Mouse (Mus musculus): ENCODE measurements around the gene Grin3b.

Grin3b gene

DNA sequence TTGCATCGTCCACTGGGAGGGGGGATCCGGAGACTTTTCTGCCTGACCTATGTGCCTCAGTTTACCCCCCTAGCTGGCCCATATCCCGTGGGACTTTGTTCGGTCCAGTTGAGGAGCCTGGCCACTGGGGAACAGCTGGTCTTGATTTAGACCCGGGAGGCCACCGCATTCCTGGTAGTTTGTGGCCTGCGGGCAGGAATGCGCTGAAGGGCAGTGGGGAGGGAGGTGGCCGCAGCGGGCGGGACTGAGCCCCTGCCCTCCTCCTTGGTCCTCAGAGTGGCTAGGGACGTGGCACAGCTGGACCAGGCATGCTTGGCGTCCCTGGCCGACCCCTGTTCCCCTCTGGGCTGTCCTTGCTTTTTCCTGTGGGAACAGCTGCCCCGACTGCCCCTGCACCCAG lies 19.4 kb downstream of the Grin3b start:
- no peak for DNase-seq

DNA sequence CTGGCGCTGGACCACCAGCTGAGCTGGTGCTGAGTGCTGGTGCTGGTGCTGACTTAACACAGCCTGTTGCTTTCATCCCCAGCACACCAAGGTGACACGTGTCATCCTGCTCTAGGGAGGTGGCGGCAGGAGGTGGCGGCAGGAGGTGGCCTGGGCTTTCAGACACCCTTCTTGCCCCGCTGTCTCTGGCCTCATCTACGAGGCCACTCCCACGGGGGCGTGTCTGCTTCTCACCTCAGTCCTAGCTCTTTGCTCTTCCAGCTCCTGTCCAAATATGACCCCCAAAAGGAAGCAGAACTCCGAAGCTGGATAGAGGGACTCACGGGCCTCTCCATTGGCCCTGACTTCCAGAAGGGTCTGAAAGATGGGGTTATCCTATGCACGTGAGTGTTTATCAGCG lies 20.6 kb downstream of the Grin3b start:
- DNase-seq: no peak

DNA sequence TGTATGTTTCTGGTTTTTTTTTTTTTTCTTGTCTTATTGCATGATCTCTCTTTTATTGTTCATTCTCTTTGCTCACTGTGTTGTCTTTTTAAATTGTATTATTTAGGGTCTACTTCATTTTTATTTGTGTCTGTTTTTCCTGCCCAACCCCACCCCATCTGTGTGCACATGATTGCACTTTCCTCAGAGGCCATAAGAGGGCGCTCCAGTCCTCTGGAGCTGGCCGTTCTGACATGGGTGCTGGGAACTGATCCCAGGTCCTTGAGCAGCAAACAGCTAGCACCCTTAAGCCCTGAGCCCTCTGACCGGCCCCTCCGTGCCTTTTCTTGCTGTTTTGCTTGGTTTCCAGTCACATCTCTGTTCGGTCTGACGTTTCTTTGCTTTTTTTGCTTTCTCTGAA lies 21.0 kb downstream of the Grin3b start:
- DNase-seq: no peak

DNA sequence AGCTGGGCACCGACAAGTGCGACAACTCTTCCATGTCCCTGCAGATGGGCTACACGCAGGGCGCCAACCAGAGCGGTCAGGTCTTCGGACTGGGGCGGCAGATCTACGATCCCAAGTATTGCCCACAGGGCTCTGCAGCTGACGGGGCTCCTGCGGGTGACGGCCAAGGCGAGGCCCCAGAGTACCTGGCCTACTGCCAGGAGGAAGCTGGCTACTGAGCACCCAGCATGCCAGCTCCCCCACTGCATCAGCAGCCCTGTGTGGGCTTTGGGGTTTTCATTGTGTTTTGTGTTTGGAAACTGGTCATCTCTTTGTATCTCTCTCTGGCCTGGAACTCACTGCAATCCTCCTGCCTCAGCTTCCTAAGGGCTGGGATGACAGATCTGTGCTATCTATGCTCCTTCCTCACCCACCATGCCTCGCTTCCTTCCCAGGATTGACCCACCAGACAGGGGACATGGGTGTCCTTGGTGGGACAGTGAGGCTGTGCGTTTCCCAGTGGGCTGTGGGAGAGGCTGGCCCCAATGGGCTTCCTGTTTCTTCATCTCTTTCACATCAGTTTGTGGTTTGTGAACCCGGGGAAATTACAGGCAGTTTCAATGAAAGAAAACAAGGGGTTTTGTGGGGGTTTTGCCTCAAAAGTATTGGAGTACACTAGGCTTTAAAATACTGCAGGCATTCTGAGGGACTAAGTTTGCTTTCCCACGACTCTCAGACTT lies 24.0 kb downstream of the Grin3b start:
- DNase-seq: no peak

DNA sequence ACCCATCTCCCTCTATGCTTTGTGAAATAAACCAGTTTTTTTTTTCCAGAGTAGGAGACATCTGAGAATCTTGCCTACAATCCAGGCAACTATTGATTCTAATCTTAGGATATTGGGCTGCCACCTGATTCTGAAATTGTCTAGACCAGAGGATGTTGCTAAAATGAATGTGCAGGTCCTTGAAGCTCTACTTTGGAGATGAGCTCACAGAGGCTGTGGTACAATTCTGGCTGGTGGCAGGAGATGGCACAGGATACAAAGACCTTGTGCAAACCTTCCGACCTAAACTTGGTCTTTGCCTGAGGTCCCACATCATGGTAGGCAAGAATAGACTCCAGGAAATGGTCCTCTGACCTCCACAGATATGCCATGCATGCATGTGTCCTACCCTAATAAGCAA lies 25.1 kb downstream of the Grin3b start:
- no peak for DNase-seq

DNA sequence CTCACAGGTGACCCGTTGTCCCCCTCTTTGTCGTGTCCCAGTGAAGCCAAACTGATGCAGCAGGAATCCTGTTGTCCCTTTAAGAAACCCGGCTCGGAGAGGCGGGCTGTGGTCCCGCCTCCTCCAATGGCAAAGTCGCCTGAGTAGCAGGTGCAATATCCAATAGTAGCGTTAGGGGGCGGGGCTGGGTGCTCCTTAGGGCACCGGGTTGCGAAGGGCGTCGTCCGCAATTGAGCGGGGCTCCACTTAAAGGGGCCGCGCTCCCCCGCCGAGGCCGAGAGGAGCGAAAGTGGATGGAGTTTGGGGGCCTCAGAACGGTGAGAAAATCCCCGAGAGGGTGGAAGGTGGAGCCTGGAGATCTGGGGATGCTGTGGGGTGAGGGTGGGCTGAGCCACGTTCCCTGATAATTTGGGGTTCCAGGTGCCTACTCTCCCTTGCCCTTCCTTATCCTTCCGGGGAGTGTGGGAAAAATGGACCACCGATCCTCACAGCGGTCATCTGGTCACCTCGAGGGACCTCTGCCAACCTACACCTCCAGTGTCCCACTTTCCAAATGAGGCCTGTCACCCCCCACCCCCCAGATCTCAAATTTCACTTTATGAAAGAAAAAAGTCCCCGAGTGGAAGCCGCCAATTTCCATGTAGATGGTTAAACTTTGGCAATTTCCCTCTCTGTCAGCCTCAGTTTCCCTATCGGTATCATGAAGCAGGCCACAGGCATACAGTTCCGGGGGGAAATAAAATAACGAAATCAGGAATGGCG lies 25.9 kb downstream of the Grin3b start, which contains the start of gene Abca7:
Gene Abca7, plus strand, starts transcription at position 223 of the 762 bp plus-strand sequence.
- peak; percentile 98 for DNase-seq

DNA sequence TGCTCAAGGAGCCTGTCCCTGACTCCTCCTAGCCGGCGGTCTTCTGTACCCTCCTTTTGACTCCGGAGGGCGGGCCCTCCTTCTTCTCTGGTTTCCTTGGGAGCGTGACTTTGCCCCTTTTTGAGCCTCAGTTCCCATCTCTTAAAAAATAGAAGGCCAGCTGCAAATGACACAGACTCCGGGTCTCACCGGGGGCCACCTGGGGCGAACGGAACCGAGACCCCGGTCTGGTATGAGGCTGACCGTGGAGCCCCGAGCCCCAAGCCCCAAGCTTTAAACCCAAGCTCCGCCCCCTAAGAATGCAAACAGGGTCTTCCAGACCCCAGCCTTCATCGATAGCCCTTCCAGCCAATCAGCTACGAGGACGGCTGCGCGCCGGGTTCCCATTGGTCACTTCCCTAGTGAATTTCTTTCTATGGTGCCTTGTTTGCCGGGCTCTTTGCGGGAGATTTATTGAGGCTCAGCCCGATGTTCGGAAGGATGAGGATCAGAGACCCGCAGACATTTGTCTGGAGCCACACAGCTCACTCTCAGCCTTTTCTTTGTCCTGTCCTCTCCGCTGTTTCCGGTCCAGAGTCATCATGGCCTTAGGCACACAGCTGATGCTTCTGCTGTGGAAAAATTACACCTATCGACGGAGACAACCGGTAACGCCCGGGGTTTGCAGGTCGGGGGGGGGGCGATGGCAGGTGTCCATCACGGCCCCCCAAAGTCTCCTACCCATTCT lies 26.7 kb downstream of the Grin3b start:
- DNase-seq: peak; percentile 84 to 88

DNA sequence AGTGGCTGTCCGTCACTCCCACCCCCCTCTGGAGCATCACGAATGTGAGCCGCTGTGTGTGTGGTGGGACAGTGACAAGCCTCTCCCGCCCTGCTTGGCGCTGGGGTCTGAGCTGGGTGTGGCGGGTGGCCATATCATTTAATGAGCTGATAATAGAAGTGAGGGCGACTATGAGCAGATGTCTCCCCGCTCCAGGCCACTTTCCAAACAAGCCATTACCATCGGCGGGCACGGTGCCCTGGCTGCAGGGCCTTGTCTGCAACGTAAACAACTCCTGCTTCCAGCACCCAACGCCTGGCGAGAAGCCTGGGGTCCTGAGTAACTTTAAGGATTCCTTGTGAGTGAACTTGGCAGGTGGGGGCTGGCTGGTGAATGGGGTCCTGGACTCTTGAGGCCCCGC lies 27.3 kb downstream of the Grin3b start:
- peak; percentile 74 to 78 for DNase-seq

DNA sequence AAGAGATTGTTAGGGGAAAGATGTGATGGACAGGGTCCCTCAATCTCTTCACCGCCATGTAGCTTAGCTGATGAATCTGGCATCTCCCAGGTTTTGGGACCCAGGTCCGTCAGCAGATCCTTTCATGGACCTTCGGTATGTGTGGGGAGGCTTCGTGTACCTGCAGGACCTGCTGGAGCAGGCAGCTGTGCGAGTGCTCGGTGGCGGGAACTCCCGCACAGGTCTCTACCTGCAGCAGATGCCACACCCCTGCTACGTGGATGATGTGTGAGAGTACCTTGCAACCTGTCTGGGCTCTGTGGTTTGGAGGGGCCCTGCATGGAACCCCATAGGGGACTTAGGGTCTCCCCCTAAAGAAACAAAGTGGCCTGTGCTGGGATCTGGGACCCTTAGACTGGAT lies 31.4 kb downstream of the Grin3b start:
- no peak for DNase-seq

DNA sequence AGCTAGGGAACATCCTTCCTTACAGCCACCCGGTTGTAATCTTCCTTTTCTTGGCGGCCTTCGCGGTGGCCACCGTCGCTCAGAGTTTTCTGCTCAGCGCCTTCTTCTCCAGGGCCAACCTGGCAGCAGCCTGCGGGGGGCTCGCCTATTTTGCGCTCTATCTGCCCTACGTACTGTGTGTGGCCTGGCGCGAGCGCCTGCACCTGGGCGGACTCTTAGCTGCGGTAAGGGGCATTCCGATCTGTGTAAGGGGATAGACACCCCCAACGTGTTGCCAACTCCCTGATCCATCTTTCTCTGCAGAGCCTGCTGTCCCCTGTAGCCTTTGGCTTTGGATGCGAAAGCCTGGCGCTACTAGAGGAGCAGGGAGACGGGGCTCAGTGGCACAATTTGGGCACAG lies 32.3 kb downstream of the Grin3b start:
- no peak for DNase-seq

DNA sequence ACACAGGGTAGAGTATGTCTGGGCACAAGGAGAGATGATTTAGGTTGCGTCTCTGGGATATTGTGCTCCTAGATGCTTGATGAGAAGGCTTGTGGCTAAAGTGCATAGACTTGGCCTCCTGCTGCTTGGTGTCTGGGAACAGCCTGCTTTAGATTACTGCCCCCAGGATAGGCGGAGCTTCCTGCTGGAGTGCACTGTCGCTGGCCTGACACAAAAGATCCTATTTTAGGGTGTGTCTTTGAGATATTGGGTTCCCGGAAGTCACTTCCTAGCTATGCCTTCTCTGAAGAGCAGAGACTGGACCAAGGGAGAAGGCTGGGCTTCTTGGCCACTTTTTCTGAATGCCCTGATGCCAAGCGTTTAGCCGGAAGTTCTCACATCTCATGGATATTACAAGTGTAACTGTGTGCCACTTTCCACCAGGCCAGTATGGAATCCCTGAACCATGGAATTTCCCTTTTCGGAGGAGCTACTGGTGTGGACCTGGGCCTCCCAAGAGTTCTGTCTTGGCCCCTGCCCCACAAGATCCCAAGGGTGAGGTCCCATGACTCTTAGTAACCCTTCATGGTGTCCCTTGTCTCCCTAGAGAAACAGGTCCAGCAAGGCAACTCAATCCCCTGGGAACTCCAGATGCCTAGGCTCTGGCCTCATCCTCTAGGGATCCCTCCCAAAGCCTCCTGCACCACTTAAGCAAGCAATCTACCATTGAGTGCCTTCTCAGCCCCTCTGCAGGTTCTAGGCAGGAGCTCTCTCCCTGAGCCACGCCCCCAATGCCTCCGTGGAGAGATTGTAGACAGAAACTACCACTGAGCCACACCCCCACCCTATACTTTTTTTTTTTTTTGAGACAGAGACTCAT lies 33.1 kb downstream of the Grin3b start:
- no peak for DNase-seq

DNA sequence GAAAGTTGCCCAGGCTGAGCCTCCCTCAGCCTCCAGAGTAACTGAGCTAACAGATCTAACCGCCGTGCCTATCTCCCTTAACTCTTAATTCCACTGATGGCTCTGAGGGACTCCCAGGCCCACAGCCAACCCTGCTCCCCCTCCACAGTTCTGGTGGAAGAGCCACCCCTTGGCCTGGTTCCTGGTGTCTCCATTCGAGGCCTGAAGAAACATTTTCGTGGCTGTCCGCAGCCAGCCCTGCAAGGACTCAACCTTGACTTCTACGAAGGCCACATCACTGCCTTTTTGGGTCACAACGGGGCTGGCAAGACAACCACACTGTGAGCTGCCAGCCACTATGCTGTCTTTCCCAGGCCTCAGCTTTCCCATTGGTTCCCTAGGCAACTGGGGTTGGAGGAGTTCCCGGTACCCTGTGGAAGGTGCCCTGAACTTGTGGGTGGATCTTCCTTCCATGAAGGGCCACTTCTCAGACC lies 33.8 kb downstream of the Grin3b start:
- DNase-seq: no peak

DNA sequence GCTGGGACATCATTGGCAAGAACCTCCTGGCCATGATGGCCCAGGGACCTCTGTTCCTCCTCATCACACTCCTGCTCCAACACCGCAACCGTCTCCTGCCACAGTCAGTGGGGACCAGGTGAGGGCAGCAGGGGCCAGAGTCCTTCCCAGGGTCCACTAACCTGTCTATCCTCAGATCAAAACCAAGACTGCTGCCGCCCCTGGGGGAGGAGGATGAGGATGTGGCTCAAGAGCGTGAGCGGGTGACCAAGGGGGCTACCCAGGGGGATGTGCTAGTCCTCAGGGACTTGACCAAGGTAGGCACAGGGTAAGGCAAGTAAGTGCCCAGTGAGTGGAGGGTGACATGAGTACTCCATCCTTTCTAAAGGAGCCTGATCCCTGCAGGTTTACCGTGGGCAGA lies 41.2 kb downstream of the Grin3b start:
- no peak for DNase-seq

DNA sequence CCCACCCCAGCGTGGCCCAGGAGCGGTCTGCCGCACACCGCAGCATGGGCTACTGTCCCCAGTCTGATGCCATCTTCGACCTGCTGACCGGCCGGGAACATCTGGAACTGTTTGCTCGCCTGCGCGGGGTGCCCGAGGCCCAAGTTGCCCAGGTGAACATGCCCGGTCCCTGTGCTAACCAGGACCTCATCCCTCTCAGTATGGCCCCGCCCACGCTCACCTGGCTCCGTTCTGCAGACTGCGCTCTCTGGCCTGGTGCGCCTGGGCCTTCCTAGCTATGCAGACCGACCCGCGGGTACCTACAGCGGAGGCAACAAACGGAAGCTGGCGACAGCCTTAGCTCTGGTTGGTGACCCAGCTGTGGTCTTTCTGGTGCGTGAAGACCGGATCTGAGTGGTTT lies 43.1 kb downstream of the Grin3b start:
- DNase-seq: no peak

DNA sequence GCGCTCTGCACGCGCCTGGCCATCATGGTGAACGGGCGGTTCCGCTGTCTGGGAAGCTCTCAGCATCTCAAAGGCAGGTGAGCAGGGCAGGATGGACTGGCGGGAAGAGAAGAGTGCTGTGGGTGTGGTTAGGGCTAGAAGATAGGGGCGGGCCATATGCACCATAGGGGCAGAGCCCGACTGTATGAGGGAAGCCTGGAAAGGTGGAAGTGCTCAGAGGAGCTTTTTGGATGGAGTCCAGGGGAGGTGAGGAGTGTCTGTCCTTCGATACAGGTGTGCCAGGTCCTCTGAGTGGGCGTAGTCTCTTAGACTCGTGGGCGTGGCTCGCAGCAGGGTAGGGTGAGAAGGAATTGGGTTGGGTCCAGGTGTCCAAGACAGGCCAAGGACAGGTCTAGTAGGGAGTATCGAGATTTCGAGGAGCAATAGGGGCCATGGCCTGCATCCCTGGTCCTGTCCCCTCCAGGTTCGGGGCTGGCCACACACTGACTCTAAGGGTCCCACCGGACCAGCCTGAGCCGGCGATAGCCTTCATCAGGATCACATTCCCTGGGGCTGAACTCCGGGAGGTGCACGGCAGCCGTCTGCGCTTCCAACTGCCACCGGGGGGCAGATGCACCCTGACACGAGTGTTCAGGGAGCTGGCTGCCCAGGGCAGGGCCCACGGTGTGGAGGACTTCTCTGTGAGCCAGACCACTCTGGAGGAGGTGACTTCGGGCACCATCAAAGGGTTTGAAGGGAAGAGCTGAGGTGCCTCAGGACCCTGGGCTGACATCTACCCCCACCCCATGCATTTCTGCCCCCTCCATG lies 44.2 kb downstream of the Grin3b start:
- DNase-seq: no peak

DNA sequence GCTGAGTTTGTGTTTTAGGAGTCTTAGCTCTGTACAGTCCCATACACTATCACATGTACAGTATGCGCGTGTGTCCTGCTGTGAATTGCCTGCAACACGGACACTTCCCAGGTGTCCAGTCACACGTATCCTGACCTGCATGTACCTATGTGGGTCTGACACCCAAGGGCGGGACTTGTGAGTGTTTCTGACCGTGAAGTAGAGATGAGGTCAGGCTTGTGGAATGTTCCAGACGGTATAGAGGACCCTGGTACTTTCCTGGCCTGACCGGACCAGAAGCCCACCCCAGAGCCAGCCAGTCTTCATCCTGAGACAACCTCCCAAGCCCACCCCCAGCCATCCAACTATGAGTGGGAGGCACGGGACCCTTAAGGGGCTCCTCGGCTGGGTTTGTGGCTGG lies 45.1 kb downstream of the Grin3b start:
- no peak for DNase-seq

DNA sequence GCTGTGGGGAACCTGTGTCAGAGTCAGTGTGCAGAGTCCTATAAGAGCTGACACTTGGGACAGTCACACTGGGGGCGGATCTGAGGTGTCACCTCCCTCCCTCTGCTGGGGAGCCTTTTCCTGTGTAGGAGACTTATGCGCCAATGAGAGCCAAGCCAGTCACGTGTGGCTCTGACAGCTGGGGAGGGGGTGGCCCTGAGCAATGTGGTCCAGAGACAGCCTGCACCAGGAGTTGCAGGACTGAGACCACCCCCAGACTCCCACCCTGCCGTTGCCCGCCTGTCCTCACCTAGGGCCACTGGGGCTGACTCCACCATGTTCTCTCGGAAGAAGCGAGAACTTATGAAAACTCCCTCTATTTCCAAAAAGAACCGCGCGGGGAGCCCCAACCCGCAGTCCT lies 46.0 kb downstream of the Grin3b start, which contains the start of gene Arhgap45:
Gene Arhgap45, plus strand, starts transcription at position 143 of the 400 bp plus-strand sequence.
- no peak for DNase-seq

DNA sequence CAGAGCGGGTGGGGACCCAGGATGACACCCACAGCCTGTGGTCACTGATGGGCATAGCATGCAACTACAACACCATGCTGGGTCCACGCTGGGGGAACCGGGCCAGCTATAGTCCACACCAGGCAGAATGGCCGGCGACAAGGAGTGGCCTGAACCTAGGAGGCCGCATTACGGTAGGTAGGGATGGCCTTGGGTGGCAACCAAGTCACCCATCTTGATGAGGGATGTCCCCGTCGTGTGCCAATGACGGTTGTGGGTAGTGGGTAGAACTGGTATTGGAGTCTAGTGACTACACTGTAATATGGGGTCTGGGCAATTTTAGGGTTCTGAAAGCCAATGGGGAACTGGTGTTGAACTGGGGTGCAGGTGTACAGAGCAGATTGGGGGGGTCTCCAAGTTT lies 46.4 kb downstream of the Grin3b start:
- no peak for DNase-seq

DNA sequence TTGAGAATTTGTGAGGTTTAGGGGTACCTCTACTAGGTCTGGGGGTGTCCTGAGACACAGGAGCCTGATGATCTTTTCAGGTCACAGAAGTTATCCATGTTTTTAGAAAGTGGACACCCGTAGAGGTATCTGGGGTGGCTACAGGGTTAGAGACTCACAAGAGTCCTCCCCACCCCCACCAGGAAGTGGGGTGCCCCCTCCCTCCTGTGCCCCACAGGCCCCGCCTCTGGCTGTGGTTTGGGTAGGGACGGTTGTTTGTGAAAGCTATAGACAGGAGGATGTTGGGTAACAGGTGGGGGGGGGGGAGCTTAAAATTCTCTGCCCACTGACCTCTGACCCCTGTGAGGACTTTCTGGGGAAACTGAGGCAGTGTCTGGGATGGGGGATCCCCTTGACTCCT lies 46.8 kb downstream of the Grin3b start:
- DNase-seq: no peak

DNA sequence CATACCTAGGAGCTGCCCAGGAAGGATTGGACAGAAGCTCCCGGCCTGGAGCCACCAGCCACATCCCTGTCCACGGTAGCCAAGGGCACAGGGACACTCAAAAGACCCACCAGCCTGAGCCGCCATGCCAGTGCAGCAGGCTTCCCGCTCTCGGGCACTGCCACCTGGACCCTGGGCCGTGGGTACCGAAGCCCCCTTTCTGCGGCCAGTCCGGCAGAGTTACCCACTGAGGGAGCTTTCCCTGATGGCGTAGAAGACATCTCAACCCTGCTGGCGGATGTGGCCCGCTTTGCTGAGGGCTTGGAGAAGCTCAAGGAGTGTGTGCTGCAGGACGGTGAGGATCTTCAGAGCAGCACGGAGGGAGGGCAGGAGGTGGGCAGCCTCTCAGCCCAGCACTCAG lies 47.3 kb downstream of the Grin3b start:
- DNase-seq: no peak

DNA sequence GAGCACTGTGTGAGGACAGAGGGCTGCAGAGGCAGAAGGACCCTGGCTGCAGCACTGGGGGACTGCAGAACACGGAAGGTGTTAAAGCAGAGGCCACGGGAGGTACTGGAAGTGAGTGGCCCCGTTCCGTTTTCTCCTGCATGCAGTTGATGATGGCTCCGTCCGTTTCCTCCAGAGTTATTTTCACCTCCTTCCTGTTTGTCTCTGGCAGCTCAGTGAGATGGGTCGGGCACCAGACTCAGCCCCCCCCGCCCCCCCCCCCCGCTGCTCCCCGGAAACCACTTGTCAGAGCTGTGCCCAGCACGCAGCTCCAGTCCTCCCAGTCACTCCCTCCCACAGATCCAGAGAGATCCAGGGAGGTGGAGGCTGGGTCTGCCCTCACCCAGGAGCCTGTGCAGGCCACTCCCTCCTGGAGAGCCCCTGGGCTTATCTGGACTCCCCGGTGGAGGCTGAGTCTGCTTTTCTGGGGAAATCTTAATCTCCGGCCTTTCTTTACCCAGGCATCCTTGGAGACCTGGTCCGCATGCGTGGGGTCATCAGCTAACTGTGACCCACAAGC lies 48.3 kb downstream of the Grin3b start:
- no peak for DNase-seq
